Mouse (Mus musculus) megakaryocyte, adult 5-6 weeks (primary cell): ENCODE results near the gene Pcp2. TPM values are rescaled to one million over a fixed set of nuclear protein-coding genes. Genes with fewer than 3 reads are reported as not detected.

ENCODE experiments used
- ATAC-seq: 2 replicates; pipeline ENCODE4 v1.8.0; 2016; ENCODE audit warnings: mild to moderate bottlenecking, inconsistent platforms; ENCODE audit not compliant: poor library complexity, severe bottlenecking
- total RNA-seq, 2 experiments: library from RNA; stranded (forward) in 1 of 2; stranded (reverse) in 1 of 2; fragments of 153-499, 151-499 nt in 1 of 2; fragments of 221-1000, 200-1000 nt in 1 of 2; gene quantifications; 2 replicates each; pipeline versions ENCODE4 v1.2.3 to v1.2.4; 2015 to 2017

Pcp2 gene
- total RNA-seq, 2 experiments from 2014 or later, result not detected

DNA sequence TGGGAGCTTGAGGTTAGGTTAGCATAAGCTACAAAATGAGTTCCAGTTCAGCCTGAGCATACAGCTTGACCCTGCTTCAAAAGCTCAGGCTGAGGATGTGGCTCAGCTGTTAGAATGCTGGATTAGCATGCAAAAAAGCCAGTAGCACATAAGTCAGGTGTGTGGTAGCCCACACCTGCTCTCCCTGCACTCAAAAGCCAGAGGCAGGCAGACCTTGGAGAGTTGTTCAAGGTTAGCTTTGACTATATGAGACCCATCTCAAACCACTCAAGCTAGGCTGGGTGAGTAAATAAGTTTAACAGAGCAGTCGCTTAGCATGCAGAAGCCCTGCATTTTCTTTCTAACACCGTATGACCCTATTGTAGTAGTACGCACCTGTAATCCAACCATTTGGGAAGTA is 50.8 kb downstream of the Pcp2 start:
- ATAC-seq, result no peak

Other genes starting within 250 kb of the Pcp2 start
- 43.8 and 45.0 TPM in 2 replicates for gene Arhgef18, start 232.5 kb downstream of the Pcp2 start, total RNA-seq (2015)
- gene Arhgef18, start 232.5 kb downstream of the Pcp2 start, total RNA-seq (2017), result 38.4 and 45.7 TPM in 2 replicates
- gene Pex11g, start 157.9 kb downstream of the Pcp2 start, total RNA-seq (2015), result 0.20 and 0.32 TPM in 2 replicates
- 0.99 TPM in 1 of 2 replicates, not detected in the other for gene Pex11g, start 157.9 kb downstream of the Pcp2 start, total RNA-seq (2017)
- gene Tex45, start 154.7 kb downstream of the Pcp2 start, total RNA-seq (2015), result not detected in 2 replicates
- gene Tex45, start 154.7 kb downstream of the Pcp2 start, total RNA-seq (2017), result not detected in 2 replicates
- 6.7 and 7.9 TPM in 2 replicates for gene Zfp358, start 132.4 kb downstream of the Pcp2 start, total RNA-seq (2015)
- gene Zfp358, start 132.4 kb downstream of the Pcp2 start, total RNA-seq (2017), result 2.4 and 3.3 TPM in 2 replicates
- gene Mcoln1, start 125.1 kb downstream of the Pcp2 start, total RNA-seq (2015), result 20.1 and 22.7 TPM in 2 replicates
- 32.9 and 42.3 TPM in 2 replicates for gene Mcoln1, start 125.1 kb downstream of the Pcp2 start, total RNA-seq (2017)
- 9.5 and 13.9 TPM in 2 replicates for gene Pnpla6, start 110.2 kb downstream of the Pcp2 start, total RNA-seq (2015)
- 9.2 and 15.6 TPM in 2 replicates for gene Pnpla6, start 110.2 kb downstream of the Pcp2 start, total RNA-seq (2017)
- not detected in 2 replicates for gene C330021F23Rik, start 57.6 kb downstream of the Pcp2 start, total RNA-seq (2015)
- gene C330021F23Rik, start 57.6 kb downstream of the Pcp2 start, total RNA-seq (2017), result not detected in 2 replicates
- 0.05 and 0.45 TPM in 2 replicates for gene Camsap3, start 38.3 kb downstream of the Pcp2 start, total RNA-seq (2015)
- gene Camsap3, start 38.3 kb downstream of the Pcp2 start, total RNA-seq (2017), result 0.08 TPM in 1 of 2 replicates, not detected in the other
- gene Xab2, start 4.2 kb downstream of the Pcp2 start, total RNA-seq (2015), result 13.2 and 17.4 TPM in 2 replicates
- 43.0 and 44.1 TPM in 2 replicates for gene Xab2, start 4.2 kb downstream of the Pcp2 start, total RNA-seq (2017)
- gene Pet100, start 4.0 kb downstream of the Pcp2 start, total RNA-seq (2015), result 145 and 169 TPM in 2 replicates
- gene Pet100, start 4.0 kb downstream of the Pcp2 start, total RNA-seq (2017), result 244 and 284 TPM in 2 replicates
- gene Stxbp2, start 5.4 kb upstream of the Pcp2 start, total RNA-seq (2015), result 160 and 188 TPM in 2 replicates
- gene Stxbp2, start 5.4 kb upstream of the Pcp2 start, total RNA-seq (2017), result 148 and 205 TPM in 2 replicates
- 0.22 TPM in 1 of 2 replicates, not detected in the other for gene Retn, start 30.2 kb upstream of the Pcp2 start, total RNA-seq (2015)
- 0.45 and 0.59 TPM in 2 replicates for gene Retn, start 30.2 kb upstream of the Pcp2 start, total RNA-seq (2017)
- 240 and 256 TPM in 2 replicates for gene Mcemp1, start 40.2 kb upstream of the Pcp2 start, total RNA-seq (2015)
- 223 and 233 TPM in 2 replicates for gene Mcemp1, start 40.2 kb upstream of the Pcp2 start, total RNA-seq (2017)
- 14.4 and 15.0 TPM in 2 replicates for gene Fcor, start 46.8 kb upstream of the Pcp2 start, total RNA-seq (2015)
- 6.3 and 22.9 TPM in 2 replicates for gene Fcor, start 46.8 kb upstream of the Pcp2 start, total RNA-seq (2017)
- 19.8 and 24.6 TPM in 2 replicates for gene Trappc5, start 50.8 kb upstream of the Pcp2 start, total RNA-seq (2015)
- 38.7 and 40.6 TPM in 2 replicates for gene Trappc5, start 50.8 kb upstream of the Pcp2 start, total RNA-seq (2017)
- 0.13 and 0.41 TPM in 2 replicates for gene Fcer2a, start 68.6 kb upstream of the Pcp2 start, total RNA-seq (2015)
- gene Fcer2a, start 68.6 kb upstream of the Pcp2 start, total RNA-seq (2017), result 0.33 TPM in 1 of 2 replicates, not detected in the other
- 0.55 and 1.3 TPM in 2 replicates for gene Clec4g, start 95.1 kb upstream of the Pcp2 start, total RNA-seq (2015)
- 0.33 and 1.2 TPM in 2 replicates for gene Clec4g, start 95.1 kb upstream of the Pcp2 start, total RNA-seq (2017)
- 87.1 and 93.3 TPM in 2 replicates for gene Cd209a, start 123.4 kb upstream of the Pcp2 start, total RNA-seq (2015)
- gene Cd209a, start 123.4 kb upstream of the Pcp2 start, total RNA-seq (2017), result 80.2 and 95.6 TPM in 2 replicates
- gene Cd209e, start 228.8 kb upstream of the Pcp2 start, total RNA-seq (2015), result 0.31 and 0.48 TPM in 2 replicates
- 0.55 and 1.6 TPM in 2 replicates for gene Cd209e, start 228.8 kb upstream of the Pcp2 start, total RNA-seq (2017)